Mouse (Mus musculus) thymus, postnatal 36 days (tissue): Measurements from ENCODE around the gene Mad2l2.
A peak's percentile ranks its signal among the peaks of the same experiment; 100 is the strongest.
"Not testable (repeated sequence)": the region's sequence is repeated elsewhere in the genome, so short reads cannot be mapped to it uniquely, and the experiment has no call there.

Experiments
- DNase-seq, 2 experiments: peaks; one replicate each; pipeline ENCODE4 v3.0.0; 2022; ENCODE audit warnings: mixed read lengths in 2 of 2

Mad2l2 gene

DNA sequence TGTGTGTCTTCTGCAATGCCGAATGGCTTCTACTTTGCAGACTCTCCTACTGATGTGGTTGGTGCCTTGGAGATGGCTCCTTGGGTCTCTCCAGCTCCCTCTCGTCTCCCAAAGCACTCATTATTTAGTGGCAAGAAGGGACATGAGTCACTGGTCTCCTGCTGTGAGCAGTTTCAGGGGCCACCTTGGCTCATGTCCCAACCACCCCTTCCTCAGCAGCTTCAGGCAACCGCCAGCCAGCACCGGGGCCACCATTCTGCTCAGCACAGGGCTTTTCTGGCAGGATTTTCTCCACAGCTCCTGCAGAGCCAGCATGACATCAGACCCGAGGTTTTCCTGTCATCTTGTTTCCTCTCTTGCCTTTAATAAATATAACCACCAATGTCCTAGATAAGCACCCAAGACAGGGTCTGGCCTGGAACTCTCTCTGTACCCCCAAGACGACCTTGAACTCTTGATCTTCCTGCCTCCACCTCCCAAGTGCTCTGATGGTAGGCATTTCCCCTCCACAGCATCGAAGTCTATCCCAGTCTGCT, 21.6 kb upstream of the Mad2l2 start:
- DNase-seq, result no peak

DNA sequence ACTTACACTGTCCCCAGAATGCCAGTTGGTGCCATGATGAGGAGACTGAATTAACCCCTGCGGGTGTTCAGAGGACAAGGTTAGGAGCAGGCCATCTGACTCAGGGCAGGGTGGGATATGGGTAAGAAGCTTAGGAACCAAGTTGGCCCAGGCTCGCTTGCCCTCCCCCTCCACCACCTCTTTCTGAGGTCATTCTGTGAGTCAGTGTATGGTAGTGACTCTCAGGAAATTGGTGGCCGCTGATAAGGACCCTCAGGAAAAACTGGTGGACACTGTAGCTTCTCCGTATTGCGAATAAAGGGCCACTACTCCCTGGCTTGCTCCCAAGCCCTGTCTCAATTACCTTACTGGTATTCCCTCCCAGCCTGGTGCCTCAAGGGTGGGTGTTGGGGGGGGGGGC, 21.0 kb upstream of the Mad2l2 start:
- DNase-seq, result no peak

DNA sequence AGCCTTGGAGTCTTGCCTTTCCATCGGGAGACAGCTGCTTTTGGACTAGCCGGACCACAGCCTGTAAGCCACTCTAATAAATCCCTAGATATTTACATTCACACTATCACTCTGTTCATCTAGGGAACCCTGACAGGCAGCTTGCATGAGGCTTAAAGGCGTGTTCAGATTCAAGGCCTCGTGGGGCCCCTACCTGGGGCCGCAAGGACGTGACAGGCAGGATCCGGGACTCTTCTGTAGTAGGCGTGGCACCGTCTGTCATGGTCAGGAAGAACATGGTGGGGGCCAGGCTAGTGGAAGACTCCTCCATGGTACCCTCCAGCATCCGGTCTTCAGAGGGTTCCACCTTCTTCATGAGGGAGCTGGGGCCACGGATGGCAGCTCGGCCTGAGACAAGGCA, 17.7 kb upstream of the Mad2l2 start:
- no peak for DNase-seq

DNA sequence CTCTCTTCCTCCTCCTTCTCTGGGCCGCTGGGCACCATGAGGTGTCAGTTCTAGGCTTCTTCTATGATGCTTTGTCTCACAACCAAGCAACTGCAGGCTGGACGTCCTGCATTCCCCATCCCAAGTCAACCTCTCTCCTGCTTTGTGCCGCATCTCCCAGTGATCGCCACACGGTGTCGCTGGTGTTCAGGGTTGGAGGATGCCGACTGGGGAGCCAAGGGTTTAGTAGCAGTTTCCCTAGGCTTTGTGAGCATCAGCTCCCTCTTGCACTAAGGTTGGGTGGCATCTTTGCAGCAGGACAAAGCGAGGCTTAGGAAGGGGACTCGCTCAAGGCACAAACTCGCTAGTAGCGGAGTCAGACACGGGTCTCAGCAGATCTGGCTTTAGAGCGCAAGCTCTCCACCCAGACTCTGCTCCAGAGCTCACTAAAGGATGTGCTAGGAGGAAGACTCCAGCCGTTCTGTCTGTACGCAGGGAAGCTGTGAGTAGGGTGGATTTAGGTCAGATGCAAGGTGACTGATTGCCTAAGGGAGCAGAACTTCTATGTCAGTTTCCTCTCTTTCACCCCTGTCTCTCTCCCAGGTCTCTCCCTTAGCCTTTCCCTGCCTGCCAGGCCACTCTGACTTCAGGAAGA, 15.3 kb upstream of the Mad2l2 start:
- DNase-seq, result peak; percentile 82 to 86

DNA sequence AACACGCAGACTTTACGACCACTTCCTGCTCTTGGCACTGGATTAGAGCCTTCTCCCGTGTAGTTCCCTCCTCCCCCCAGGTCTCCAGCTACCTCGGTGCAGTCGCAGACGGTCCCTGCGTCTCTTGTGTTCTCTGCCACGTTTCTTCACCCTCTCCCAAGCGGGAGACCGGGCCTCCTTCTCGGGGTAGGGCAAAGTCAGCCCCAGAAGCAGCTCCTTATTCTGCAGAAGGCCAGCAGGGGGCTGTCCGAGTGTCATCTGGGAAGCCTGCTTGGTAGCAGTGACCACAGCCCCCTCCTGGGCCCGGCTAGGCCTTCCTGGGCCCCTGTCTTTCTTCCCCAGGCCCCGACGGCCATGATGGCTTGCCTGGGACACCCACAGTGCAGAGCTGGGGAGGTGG, 14.7 kb upstream of the Mad2l2 start:
- DNase-seq, result peak; percentile 46 to 52

DNA sequence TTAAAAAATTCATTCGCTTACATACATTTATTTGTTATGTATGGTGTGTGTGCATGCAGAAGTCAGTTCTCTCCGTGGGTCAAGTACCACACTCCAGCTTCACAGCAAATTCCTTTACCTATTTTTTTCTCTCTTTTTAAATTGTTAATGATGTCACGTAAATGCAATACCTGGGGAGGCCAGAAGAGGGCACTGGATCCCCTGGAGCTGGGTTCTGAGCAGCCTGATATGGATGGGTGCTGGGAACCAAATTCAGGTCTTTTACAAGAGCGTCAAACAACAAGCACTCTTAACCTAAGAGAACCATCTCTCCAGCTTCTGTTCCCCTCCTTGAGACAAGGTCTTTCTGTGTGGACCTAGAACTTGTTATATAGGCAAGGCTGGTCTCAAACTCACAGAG, 13.5 kb upstream of the Mad2l2 start:
- DNase-seq, result no peak

DNA sequence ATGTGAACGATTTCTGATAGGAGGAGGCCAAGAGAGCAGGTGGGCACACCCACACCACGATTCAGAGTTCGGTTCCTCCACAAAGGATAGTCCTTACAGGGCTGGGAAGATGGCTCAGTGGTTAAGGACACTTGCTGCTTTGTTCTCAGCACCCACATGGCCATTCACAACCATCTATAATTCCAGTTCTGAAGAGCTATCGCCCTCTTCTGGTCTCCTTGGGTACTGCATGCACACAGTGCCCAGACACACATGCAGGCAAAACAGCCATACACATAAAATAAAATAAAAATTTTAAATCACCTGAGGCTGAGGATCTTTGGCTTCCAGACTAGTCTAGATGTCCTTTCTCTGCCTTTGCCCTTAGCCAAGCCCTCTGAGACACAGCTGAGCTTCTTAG, 12.8 kb upstream of the Mad2l2 start:
- no peak for DNase-seq

DNA sequence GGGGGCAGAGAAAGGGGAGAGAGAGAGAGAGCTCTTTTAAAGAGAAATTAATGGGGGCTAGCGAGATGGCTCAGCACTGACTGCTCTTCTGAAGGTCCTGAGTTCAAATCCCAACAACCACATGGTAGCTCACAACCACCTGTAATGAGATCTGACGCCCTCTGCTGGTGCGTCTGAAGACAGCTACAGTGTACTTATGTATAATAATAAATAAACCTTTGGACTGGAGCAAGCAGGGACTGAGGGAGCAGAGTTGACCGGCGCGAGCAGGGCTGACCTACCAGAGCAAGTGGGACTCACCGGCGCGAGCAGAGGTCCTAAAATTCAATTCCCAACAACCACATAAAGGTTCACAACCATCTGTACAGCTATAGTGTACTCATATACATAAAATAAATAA, 10.6 kb upstream of the Mad2l2 start:
- DNase-seq, result not testable (repeated sequence)

DNA sequence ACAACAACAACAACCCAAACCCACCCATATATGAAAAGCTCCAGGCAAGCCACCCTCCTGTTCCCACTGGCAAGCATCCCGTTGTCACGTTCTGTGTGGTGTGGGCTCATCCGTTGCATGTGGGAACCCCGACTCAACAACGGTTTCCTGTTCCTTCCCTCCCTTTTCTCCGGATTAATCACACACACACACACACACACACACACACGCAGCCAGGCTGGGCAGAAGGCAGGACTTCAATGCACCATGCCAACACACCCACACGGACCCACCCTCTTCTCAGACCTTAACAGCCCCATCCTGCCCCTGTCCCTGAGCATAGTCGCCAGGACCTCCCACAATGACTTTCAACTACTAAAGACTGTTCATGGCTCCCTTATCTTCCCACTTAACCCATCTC, 9.6 kb upstream of the Mad2l2 start:
- no peak for DNase-seq

DNA sequence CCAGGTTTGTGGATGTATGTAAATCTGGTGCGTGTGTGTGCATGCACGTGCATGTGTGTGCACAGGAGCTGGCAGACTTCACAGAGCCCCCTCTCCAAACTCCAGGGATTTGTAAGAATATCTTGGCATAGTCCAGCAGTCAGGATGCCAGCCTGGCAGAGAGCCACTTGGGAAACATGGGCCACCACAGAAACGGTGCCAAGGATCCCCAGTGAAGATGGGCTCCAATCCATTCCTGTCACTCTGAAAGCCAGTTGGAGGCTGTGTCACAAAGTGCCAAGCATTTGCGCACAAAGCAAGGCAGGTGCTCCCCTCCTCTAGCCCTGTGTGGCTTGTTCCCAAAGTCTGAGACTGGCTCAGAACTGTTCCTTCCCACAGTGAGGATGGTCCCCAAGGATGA, 8.8 kb upstream of the Mad2l2 start:
- DNase-seq, result no peak

DNA sequence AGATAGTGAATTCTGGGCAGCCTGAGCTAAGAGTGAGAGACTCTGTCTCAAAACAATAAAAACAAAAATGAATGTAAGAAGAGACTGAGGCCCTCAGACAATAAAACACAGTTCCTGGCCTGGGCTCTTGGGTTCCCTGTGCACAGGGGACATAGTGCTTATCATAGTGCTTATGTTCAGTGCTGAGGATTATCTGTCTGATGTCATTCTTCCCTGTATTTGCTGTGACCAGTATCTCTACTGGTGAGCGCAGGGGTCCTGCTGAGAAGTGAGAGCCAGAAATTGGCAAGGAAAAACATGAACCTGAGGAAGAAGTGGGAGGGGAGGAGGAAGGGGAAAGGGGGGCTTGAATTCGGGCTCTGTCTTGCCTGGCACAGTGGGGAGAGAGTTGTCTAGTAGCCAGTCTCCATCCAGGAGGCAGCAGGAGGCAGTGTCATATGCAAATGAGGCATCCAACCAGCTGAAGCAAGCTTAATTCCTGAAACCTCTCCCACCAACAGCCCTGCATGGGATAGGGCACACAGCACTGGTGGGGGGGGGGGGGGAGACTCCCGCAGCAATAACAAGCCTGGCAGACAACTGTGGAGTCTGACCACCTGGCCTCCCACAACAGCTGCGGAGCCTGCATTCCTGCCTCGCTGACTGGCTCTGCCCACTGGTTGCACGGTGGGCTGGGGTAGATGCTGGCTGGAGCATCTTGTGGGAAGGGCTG, 8.0 kb upstream of the Mad2l2 start:
- no peak for DNase-seq

DNA sequence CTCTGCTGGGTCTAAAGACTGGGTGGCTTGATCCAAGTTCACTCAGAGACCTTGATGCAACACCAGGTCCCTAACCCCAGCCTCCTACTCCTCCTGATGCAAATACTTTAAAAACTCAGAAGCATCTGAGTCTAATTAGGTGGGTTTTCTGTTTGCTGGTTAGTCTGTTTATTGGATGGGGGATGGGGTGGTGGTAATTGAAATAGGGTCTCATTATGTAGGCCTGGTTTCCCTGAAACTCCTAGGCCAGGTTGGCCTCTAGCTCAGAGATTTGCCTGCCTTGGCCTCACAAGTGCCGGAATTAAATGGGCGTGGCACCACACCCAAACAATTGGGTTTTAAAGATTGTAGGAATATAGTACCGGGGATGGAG, 7.5 kb upstream of the Mad2l2 start:
- no peak for DNase-seq

DNA sequence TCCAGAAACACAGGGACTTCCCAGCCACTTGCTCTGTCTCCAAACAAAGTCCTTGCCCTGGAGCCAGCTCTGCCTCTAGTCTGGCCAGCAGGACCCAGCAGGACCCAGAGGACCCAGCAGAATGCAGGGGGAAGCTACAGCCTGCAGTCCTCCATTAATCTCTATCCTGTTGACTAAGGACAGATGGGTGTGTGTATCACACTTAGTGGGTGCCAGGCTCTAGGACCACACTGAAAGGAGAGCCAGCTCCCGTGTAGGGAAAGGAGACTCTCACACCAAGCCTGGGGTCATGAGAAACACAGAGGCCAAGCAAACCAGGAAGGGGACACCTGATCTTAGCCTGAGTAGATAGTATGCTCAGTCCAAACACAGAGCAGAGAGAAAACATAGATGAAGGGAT, 1.9 kb upstream of the Mad2l2 start:
- no peak for DNase-seq

DNA sequence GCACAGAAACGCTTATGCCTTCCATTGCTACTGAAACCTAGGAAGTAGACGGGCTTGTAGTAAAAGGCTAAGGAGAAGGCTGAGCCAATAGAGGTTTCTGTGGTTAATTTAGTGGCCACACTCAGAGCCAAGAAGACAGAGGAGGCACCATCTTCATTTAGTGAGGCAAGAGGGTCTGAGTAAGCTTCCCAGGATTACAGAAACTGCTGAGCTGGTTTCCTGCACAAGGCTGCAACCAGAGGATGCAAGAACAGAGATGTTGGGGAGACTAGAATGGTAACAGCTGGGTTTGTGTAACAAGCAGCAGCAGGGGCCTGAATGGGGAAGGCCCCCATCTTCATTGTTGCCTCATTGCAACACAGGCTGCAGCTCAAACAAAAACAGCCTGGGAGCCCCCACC, 1.5 kb upstream of the Mad2l2 start:
- no peak for DNase-seq

DNA sequence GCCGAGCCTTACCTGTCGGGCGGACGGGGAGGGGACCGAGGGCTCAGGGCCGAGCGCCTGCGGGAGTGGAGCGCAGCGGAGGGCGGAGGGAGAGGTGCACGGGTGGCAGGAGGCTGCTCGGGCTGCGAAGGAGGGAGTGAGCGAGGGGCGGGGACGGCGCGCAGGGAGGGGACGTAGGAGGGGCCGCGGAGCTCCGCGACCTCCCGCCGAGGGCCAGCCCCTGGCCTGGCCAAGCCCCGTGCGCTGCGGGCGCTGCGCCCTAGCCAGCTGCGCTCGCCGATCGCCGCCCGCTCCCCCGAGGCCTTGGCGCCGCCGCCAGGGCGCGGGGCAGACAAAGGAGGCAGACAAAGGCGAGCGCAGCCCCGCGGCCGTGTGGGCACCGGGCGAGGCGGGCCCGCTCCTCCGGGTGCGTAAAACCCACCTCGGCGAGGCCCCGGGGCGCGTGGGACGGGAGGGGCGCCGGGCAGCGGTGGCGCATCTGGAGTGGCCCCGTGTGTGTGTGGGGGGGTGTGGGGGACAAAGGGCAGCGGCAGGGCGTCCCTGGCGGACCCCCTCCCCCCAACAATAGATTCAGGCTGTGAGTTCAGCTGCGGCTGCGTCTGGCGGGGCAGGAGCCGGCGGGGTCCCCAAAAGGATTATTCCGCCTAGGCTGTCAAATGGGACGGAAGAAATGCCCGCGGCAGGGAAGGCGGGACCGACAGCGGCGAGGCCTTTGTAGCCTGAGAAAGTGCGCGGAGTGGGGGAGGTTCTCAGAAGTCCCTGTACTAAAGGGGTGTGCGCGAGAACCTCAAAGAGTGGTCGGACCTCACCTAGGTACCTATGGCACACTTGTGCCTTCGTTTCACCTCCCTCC, 603 bp downstream of the Mad2l2 start, which contains the start of gene Draxin:
Gene Draxin (minus strand): TSS at position 138 of the 853 bp plus-strand sequence.
- DNase-seq, result peak; percentile 40 to 48

DNA sequence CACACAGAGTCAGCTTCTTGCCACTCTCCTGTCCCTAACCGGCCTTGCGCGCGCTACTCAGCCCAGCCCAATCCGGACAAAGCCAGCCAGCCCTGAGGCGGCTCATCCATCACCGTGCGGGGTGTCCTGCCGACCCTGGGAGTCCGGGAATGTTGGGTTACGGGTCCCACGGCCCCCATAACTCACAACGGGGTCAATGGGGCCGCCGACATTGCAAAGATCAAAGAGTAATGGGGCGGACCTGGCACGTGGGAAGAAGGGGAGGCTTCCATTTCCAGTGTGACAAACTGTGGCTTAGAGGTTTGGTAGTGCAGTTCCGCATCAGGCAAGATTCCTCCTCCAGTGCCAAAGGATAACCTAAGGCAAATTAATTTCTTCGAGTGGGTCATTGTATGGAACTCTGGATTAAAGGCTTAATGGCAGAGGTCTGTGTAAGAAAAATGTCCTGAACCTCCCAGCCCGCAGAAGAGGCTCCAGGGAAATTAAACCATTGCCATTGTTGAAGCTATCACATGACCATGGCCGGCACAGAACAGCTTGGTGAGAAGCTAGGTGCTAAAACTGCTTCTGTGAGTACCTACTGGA, 1.4 kb downstream of the Mad2l2 start:
- DNase-seq, result no peak

DNA sequence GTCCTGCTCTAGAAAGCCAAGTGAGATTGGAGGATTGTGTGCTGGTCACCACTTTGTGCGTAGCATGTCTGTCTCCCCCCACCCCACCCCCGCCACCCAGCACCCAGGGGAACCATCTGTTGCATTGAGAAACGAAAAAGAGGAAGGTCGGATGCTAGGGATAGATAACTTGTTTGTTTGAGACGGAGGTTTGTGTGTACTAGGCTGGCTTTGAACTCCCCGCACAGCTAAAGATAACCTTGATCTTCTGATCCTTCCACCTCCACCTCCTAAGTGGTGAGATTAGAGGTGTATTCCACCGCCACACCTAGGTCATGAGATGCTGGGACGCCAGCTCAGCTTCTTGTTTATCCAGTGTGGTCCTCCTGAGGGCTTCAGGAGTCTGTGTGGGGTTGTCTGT, 4.8 kb downstream of the Mad2l2 start:
- DNase-seq, result no peak

DNA sequence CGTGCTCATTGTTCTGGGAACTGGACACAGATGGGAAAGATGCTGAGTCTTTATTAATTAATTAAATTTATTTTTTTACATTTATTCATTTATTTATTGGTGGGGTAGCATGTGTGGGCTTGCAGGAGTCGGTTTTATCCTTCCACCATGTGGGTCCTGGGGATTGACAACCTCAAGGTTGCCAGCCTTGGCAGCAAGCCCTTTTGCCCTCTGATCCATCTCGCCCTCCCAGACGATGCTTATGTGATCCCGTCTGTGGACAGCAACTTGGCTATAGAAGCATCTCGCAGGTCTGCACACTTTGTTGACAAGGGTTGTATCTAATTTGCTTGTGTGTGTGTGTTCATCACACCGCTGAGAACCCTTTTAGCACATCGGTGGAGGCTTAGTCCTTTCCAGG, 7.3 kb downstream of the Mad2l2 start:
- no peak for DNase-seq

DNA sequence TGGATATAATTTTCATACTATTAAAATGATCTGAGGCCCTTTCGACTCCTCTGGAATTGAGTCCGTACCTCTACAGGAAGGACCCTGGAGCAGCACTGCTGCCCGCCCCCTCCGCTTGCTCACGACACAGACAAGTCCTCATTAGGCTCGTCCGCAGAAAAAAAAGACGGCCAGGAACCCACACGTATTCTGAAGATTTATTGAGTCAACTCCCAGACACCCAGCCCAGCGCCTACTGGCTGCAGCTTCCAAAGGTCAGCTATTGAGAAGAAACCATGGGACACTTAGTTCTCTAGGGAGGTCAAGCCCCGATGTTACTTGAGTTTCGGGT, 9.5 kb downstream of the Mad2l2 start:
- no peak for DNase-seq

DNA sequence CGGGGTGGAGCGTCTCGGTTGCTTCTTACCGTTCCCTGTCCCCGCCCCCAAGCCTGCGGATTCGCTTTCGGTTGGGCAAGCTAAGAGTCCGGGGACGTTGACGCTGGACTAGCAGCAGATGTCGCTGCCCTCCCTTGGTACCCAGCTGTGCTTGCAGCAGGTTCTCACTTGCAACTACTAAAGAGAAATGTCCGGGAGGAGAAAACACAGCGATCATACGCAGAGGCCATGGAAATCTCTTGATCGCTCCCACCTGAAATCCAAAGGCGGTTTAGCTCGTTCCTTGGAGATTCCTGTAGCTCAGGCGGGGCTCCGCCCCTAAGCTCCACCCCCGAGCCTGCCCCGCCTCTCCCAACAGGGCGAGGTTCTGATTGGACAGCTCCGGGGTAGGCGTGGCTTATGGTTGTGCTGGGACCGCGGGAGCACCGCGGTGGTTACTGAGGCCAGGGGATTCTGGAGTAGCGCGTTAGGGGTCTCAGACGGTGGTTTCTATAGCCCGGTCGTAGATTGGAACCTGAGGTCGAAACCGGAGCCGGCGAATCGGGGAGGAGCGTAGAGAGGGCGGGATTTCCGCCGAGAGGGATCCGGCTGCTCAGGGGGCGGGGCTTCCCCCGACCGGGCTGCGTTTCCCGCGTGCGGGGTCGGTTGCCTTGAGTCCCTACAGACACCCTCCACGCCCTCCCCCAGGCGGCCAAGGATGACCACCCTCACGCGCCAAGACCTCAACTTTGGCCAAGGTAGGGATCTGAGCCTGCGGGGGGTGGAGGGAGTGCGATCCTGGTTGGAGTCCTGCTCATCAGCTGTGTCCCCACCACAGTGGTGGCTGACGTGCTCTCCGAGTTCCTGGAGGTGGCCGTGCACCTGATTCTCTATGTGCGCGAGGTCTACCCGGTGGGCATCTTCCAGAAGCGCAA, 10.2 kb downstream of the Mad2l2 start:
- DNase-seq, result peak; percentile 93

DNA sequence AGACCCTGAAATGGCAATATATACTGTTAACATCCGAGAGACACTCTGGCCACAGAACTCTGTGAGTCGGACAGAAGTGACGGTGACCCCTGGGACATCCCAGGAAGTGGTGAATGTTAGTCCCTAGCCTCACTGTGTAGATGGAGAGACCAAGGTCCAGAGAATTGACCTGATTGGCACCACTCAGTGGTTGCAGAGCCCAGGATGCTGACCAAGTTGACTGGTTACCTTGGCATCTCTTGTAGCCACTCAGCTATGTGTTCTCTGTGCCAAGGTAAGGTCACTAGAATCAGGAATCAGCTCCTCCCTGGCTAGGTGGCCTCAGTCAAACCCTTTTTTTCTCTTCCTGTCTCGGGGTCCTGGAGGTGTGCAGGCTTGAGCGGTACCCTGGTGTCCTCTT, 13.5 kb downstream of the Mad2l2 start:
- no peak for DNase-seq

DNA sequence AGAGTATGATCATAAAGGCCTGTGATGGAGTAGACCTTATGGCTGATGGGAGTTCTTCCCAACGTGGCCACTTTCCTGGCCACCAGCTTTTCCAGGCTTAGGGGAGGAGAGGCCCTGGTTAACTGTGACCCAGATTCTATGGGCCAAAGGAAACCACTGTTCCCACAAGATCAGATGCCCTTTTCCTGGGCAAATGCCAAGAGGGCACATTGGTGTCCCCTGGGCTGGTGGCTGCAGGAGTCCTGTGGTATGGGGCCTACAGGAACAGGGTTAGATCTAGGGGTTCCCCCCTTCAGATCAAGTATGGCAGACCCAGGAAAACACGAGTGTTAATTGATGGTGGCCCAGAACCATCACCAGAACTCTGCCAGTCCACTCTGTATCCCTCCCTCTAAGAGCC, 17.5 kb downstream of the Mad2l2 start:
- no peak for DNase-seq
